Mouse (Mus musculus) retina, postnatal 1 day (tissue): ENCODE measurements at regions not wholly inside any gene's neighbourhood (a gene's known extent, or its start where the extent isn't known, plus 50 kb on each side); places are given as distances from the start of the nearest gene placed in this dataset.

Experiments used
- DNase-seq: peaks from one replicate; pipeline ENCODE4 v3.0.0-alpha.2; 2012

- DNase-seq: no peak
Observed at GRCm38 (mm10) chr17:41990804-41991203, 324.9 kb upstream of the Ptchd4 start.

DNA sequence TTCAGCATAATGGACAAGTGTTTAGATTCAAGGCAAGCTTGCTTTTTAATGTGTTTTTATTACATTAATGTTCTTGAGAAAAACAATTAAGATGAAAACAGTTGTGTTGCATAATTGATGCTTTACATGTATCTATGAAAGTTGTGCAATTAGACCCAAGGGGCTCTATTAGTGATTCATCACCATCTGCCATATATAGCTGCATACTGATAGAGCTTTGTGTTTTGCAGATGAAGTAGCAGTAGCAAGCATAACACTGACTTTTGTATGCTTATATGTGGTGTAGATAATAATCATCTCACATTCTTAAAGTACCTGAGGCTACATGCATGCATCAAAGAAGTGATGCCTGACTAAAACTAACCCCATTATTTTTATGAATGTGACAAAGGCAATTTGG, 307.3 kb upstream of the Ptchd4 start:
- DNase-seq: no peak

GRCm38 (mm10) chr17:42024295-42024694, 291.5 kb upstream of the Ptchd4 start:
- no peak for DNase-seq

DNA sequence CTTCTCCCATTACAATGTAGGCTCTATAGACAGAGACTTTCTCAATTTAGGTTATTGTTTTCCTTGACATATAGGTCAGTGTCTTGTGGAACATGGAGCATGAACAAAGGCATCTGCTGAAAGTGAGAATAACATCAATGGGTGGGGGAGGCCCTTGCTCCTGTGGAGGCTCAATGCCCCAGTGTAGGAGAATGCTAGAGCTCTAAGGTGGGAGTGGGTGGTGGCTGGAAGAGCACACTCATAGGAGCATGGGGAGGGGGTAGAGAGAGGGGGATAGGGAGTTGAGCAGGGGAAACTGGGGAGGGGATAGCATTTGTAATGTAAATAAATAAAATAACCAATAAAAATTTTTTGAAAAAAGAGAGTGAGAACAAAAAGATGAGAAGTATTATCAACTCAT, 288.5 kb upstream of the Ptchd4 start:
- DNase-seq: no peak

GRCm38 (mm10) chr17:42029452-42029851, 286.3 kb upstream of the Ptchd4 start:
- no peak for DNase-seq

DNA sequence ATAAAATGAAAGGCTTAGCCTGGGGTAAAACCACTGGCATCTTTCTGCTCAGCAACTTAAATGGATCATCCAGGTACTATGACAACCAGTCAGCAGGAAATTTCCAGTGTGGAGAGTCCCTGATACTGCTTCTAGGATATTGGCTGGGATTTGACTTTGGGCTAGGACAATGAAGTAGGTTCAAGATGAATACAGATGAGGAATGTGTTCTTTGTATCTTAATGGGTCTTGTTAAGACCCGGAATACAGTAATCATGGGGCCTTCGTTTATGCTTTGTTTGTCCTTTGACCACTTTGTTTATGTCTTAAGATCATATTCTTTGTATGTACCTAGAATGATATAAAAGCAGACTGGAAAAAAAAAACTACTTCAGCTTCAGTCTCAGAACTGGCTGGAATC, 278.7 kb upstream of the Ptchd4 start:
- DNase-seq: no peak

DNA sequence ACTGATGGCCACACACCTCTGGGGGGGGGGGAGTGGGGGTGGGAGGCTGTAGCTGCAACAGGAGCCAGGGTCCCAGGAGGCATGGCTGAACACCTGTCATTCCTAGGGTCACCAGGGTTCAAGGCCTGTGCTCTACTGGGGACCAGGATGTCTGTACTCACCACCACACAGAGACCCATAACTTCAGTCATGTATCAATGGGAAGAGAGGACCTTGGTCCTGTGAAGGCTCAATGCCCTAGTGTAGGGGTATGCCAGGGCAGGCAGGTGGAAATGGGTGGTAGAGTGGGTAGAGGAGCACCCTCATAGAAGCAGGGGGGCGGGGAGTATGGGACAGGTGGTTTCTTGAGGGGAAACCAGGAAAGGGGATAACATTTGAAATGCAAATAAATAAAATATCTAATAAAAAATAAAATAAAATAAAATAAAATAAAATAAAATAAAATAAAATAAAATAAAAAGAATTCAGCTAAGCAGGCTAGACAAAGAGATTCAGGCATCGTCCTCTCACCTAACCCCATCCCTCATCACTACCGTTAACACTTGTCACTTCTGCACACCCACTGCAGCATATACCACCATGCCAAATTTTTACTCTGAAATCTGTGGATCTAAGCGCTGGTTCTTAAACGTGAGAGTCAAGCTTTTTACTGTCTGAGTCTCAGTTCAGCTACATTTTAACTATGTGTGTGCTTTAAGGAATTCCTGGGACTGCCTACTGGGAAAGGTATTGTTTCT, 265.8 kb upstream of the Ptchd4 start:
- no peak for DNase-seq

GRCm38 (mm10) chr17:42090764-42091452, 224.8 kb upstream of the Ptchd4 start:
- DNase-seq: no peak

DNA sequence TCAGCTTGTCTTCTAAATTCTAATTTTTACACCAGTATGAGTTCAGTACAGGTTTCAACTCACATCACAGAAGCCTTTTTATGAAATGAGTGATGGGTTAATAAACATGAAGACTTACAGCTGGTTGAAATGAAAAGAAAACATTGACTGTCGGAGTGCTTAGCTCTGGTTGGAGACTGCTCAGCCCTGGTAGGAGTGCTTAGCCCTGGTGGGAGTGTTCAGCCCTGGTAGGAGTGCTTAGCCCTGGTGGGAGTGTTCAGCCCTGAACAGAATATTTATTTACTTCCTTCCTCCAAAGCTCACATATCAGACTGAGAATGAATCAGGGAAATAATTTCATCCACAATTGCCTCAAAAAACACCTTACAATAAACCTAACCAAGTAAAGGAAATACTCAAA, 202.1 kb upstream of the Ptchd4 start:
- no peak for DNase-seq

DNA sequence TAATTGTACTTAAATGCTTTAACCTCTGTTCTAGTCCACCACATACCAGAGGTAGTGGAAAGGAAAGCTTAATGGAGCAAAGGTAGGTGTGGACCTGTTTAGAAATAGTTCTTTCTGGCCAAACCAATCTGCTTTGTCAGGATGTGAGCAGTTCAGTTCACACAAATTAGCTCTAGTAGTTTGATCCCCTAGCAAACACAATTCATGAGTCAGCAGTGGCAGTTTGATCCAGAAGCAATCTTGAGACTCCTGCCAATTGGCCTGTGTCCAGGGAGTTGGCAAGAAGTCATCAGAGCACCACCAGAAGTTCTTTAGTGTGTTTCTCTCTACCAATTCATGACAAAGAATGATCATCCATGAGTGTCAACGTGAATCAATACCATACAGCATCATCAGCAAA, 195.0 kb upstream of the Ptchd4 start:
- no peak for DNase-seq

- DNase-seq: peak; percentile 53
Observed at GRCm38 (mm10) chr17:42126488-42127237, 189.1 kb upstream of the Ptchd4 start.

DNA sequence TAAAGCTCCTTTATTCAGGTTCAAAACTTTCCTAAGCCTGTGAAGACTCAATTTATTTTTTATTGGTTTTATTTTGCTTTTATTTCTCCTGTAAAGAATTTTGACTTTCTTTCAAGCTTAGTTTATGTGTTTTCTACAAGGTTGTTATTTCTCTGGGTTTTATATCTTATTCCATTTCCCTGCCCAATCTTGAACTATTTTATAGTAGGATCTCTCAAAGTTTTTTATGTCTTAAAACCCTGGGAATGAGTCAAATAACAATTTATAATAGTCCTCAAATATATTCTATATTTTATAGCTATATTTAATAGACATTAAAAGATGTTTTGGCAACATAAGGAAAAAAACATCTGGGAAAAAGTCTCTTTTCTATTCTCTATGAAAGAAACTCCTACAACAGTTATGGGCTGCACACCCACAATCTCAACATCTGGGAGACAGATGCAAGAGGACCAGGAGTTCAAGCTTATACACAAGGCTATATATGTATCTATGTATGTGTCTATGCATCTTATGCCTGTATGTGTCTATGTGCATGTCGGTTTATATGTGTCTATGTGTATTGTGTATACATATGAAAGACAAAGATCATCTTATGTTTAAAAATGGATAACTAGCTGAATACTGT, 146.2 kb upstream of the Ptchd4 start:
- no peak for DNase-seq

GRCm38 (mm10) chr17:42188531-42188930, 127.2 kb upstream of the Ptchd4 start:
- no peak for DNase-seq

DNA sequence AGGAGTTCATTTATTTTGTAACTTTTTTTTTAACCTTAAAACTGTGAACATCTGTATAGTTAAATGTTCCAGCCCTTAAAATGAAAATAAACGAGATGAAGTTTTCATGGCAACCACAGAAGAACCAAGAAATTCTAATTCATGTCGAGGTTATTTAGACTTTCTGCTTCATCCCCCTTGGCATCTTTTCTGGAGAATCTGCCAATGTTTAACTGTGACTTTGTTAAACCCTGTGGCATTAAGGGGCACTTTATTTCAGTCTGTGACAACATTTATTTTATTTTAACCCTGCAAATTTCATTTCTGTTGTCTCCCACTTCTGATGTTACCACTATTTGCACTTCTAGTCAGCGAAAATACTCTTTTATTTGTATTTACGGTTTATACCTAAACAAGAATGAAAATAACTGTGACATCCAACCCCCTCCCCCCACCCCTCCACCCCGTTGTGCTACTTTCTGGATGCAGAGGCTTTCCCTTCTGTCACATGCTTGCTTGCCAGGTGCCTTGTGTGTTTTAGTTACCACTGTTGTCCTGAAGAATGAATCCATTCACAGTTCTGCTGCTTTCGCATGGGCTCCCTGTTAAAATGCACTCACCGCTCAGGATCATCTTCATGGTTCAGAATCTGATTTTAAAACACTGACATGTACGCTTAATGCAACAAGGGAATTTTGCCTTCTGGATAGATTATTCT, 125.4 kb upstream of the Ptchd4 start:
- no peak for DNase-seq
